Mouse (Mus musculus) hindbrain, postnatal 0 days (tissue): ENCODE results near the gene Gm39566. TPM values are rescaled to one million over a fixed set of nuclear protein-coding genes. Genes with fewer than 3 reads are reported as not detected.
"Not testable (repeated sequence)": the region's sequence is repeated elsewhere in the genome, so short reads cannot be mapped to it uniquely, and the experiment has no call there.

ENCODE experiments used
- ATAC-seq: fragments of 200-750 bp; cut with Nextera tagmentation; 2 replicates; pipeline ENCODE4 v1.8.0; 2017; ENCODE audit warnings: mild to moderate bottlenecking, moderate TSS enrichment, moderate library complexity
- DNase-seq: peaks from one replicate; pipeline ENCODE4 v3.0.0-alpha.2; 2015; ENCODE audit warnings: low spot score
- H3K27ac ChIP-seq: fragments of 300-500 bp; sonication (generic); 2 replicates; pipeline ENCODE4 v1.5.1; 2014; ENCODE audit warnings: mild to moderate bottlenecking
- H3K27me3 ChIP-seq: fragments of 300-500 bp; sonication (generic); 2 replicates; pipeline ENCODE4 v1.6.1; 2014; ENCODE audit warnings: low read length, mixed read lengths; ENCODE audit not compliant: insufficient read depth
- H3K36me3 ChIP-seq: fragments of 300-500 bp; sonication (generic); 2 replicates; pipeline ENCODE4 v1.6.1; 2014; ENCODE audit warnings: low read length, mixed read lengths; ENCODE audit not compliant: insufficient read depth
- H3K4me1 ChIP-seq: fragments of 300-500 bp; sonication (generic); 2 replicates; pipeline ENCODE4 v1.6.1; 2014; ENCODE audit warnings: antibody characterized with exemption, low read length, mixed read lengths; ENCODE audit not compliant: insufficient read depth
- H3K4me2 ChIP-seq: fragments of 300-500 bp; sonication (generic); 2 replicates; pipeline ENCODE4 v1.6.1; 2014; ENCODE audit warnings: low read depth, mild to moderate bottlenecking, low read length, moderate library complexity, mixed read lengths
- H3K4me3 ChIP-seq: fragments of 300-500 bp; sonication (generic); 2 replicates; pipeline ENCODE4 v1.5.1; 2014; ENCODE audit warnings: low read length
- H3K9ac ChIP-seq: fragments of 300-500 bp; sonication (generic); replicated peaks from 2 replicates; pipeline ENCODE4 v1.6.1; 2014; ENCODE audit warnings: mild to moderate bottlenecking, low read length, moderate library complexity, mixed read lengths
- H3K9me3 ChIP-seq: fragments of 300-500 bp; sonication (generic); 2 replicates; pipeline ENCODE4 v1.6.1; 2016; ENCODE audit warnings: low read length, mixed read lengths
- CTCF ChIP-seq: IDR thresholded peaks from 2 replicates; pipeline ENCODE4 v1.5.1; 2016; ENCODE audit warnings: antibody characterized with exemption, control low read depth, low read depth
- WGBS: fragments of 180-500 bp; shearing (Covaris S2); extraction: QIAGEN DNeasy Blood & Tissue Kit; methylation state at CpG from one replicate; pipeline ENCODE4 v1.1.7; 2014; 5-methylcytosine and 5-hydroxymethylcytosine counted together
- polyA plus RNA-seq: library from polyadenylated mRNA; unstranded; fragments of >200 nt; fragmentation: Nextera tagmentation; extraction: Ambion mirVana; gene quantifications from 2 replicates; pipeline ENCODE4 v1.2.1, GENCODE M21; 2015
- total RNA-seq: library from RNA; depleted of rRNA; stranded (reverse); fragments of >200 nt; gene quantifications from 2 replicates; pipeline ENCODE4 v1.2.3, GENCODE M21; 2014; rRNA removed

Gene Gm39566
- total RNA-seq (not detected in 2 replicates), polyA plus RNA-seq (not detected in 2 replicates)

DNA sequence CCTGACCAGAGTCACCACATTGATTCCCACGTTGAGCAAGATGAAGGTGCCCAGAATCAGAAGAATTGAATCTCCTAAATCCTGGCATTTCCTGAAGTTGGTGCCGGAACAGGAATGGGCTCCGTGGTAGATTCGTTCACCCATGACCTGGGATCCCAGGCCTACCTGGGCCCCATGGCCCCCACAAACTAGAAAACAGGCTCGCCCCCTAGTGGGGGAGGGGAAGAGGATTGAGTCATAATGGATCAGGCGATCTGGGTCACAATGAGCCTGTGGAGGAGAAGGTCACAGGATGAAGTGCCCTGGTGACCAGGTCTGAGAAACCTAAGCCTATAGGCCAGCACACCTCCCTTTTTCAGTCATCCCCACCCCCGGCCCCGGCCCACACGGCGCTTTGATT is at the start of gene Gm39566:
Gm39566 (minus strand) TSS at position 144 of the 400 bp plus-strand sequence.
- no peak for TF ChIP-seq CTCF
- Histone ChIP-seq H3K4me1 (no peaks in the 10 kb centered on the region), H3K4me3 (no peak within 1 kb of the TSS), H3K36me3 (no peaks in the 10 kb centered on the region), H3K9ac (no peak within 1 kb of the TSS), H3K9me3 (no peaks in the 10 kb centered on the region), H3K27me3 (no peaks in the 10 kb centered on the region), H3K4me2 (no peak within 1 kb of the TSS), H3K27ac (no peak within 1 kb of the TSS)
- WGBS, result 63% methylated on average over 10 of the region's 10 CpGs
- ATAC-seq, result no peak
- DNase-seq, result no peak

DNA sequence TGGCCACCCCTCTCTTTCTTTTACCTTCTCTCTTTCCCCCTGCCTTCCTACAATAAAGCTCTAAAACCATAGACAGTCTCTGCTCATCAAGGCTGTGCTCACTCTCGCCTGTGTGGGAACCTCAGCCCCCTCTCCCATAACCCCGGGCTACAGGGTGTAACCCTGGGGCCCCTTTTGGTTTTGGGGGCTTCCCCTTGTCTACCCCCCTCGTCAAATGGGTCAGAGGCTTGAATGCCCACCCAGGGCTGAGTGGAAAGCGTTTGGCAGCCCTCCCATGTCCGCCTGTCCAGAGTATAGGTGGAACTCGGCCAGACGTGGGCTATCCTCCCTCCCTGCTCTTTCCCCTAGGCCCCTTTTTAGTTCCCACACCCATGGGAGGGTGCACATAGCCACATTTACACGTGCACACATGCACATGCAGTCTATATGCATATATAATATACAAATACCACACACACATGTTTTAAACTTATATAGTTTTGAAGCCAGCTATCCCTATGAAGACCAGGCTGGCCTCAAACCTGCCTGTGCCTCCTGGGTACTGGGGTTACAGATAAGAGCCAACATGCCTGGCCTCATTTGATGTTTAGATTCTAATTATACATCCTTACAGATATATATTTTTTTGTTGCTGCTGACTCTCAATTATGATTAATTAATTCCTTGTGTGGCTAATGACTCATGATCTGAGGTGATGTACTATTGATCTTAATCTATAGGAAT is 49.2 kb upstream of the Gm39566 start:
- DNase-seq, result no peak
- no peaks in the 10 kb centered on the region for H3K4me1 ChIP-seq
- TF ChIP-seq CTCF, result no peak
- 44% methylated on average over 8 of the region's 8 CpGs for WGBS
- H3K27ac ChIP-seq, result no peak overlapping the region
- no peak overlapping the region for H3K4me3 ChIP-seq
- no peak for ATAC-seq
- H3K4me2 ChIP-seq, result no peak overlapping the region
- H3K9me3 ChIP-seq, result no peaks in the 10 kb centered on the region
- no peaks in the 10 kb centered on the region for H3K36me3 ChIP-seq
- no peak overlapping the region for H3K9ac ChIP-seq
- 0 out of 2 replicates have a peak, but pooled peaks cover under 1% of the 10 kb centered on the region for H3K27me3 ChIP-seq

DNA sequence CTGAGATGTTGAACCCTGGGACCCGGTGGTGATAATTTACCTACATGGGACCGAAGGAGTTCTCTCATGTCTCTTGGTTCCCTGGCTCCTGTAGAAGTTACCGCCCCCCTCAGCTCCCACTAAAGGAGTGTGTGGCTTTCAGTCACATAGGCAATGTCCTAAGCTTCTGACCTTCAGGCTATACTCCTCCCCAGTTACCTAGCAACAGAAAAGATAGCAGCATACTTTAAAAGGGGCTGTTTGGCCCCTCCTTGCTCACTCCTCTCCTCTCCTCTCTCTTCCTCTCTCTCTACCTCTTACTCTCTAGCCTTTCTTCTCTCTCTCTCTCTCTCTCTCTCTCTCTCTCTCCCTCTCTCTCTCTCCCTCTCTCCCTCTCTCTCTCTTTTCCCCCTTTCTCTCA is 48.6 kb upstream of the Gm39566 start:
- H3K4me1 ChIP-seq, H3K36me3 ChIP-seq, DNase-seq, H3K9me3 ChIP-seq, H3K9ac ChIP-seq, ATAC-seq, H3K27ac ChIP-seq, H3K27me3 ChIP-seq, H3K4me3 ChIP-seq, H3K4me2 ChIP-seq: not testable (repeated sequence)
- 78% methylated on average over 3 of the region's 3 CpGs for WGBS

DNA sequence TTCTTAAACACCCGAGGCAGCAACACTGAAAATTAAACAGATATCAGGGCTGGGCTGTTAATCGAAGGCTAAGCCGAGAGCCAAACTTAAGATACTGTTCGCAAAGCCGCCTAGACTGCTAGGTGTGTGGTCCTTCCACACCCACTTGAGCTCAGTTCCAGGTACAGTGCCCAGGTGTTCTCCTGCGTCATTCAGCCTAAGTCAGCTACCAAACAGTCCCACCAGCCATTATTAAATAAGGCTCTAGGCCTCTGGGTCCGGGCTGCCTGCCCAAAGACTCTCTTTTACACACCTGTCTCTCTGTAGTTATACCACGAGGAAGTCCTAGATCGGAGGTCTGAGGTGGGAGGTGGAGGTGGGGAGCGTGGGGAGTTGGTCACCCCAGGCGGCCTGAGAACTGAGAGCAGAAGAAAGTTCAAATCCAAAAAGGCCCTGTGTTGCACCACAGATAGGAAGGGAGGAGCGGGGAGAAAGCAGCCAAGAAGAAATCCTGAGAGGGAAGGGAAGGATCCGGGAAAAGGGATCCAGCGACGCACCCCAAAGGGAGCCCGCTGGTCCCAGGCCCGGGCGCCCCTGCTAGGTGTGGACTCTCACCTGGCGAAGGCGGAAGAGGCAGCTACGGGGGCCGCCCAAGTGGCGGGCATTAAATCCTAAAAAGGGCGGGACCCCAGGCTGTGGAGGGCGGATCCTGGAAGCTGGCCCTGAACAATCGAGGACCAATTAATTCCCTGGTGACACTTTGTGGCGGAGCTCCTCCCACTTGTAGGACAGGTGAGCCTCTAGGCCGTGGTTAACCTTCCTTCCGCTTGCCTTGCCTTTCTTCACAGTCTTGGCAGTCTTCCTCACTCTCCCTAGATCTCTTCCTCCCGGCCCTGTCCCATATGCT is 43.3 kb upstream of the Gm39566 start, which contains the start of gene Tnk1:
Tnk1 (minus strand) TSS at position 618 of the 886 bp plus-strand sequence.
- WGBS, result 24% methylated on average over 30 of the region's 30 CpGs
- Histone ChIP-seq H3K27me3 (0 out of 2 replicates have a peak, but pooled peaks cover 8% of the 10 kb centered on the region), H3K9ac (no peak within 1 kb of the TSS), H3K4me3 (no peak within 1 kb of the TSS), H3K4me1 (no peaks in the 10 kb centered on the region), H3K4me2 (no peak within 1 kb of the TSS), H3K9me3 (no peaks in the 10 kb centered on the region), H3K36me3 (no peaks in the 10 kb centered on the region), H3K27ac (no peak within 1 kb of the TSS)
- DNase-seq (no peak), ATAC-seq (no peak)
- TF ChIP-seq CTCF, result no peak

DNA sequence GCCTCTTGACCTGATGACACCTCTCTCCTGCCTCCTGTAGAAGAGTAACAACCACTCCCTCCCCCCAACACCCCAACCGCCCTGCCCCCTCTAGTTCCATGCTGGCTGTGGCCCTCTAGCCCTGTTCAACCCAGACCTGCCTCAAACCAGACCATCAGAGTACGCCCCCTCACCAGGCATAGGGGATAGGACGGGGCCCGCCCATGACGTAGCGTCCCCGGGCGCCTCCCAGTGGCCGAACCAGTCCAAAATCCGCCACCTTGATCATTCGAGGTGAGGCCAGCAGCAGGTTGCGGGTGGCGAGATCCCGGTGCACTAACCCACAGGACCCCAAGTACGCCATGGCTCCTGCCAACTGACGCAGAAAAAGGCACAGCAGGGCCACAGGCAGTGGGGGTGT is 40.2 kb upstream of the Gm39566 start:
- H3K36me3 ChIP-seq, result peaks cover 10% of the 10 kb centered on the region
- no peak overlapping the region for H3K9ac ChIP-seq
- no peaks in the 10 kb centered on the region for H3K4me1 ChIP-seq
- WGBS, result 20% methylated on average over 16 of the region's 16 CpGs
- no peak overlapping the region for H3K4me3 ChIP-seq
- no peaks in the 10 kb centered on the region for H3K9me3 ChIP-seq
- ATAC-seq (peak; percentile 61), DNase-seq (peak; percentile 46)
- H3K27ac ChIP-seq, result no peak overlapping the region
- TF ChIP-seq CTCF, result peak; percentile 61
- no peak overlapping the region for H3K4me2 ChIP-seq
- 0 out of 2 replicates have a peak, but pooled peaks cover 8% of the 10 kb centered on the region for H3K27me3 ChIP-seq

DNA sequence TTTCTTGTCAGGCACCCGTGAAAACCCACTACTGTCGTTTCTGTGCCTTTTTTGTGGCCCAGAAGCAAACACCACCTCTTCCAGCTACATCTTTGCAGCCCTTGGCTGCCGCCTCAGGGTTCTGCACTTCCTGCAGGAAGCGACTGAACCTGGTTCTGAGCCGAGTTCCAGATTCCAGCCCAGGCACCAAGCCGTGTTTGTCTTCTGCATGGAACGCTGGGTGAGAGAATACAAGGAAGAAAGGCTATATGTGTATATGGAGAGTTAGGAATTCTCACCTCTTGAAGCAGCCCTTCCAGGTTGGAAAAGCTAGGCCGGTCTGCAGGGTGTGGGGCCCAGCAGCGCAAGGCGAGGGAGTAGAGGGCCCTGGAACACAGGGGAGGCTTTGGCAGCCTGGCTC is 39.6 kb upstream of the Gm39566 start:
- no peak for DNase-seq
- 86% methylated on average over 10 of the region's 10 CpGs for WGBS
- Histone ChIP-seq H3K4me1 (no peaks in the 10 kb centered on the region), H3K27me3 (0 out of 2 replicates have a peak, but pooled peaks cover 8% of the 10 kb centered on the region), H3K4me3 (no peak overlapping the region), H3K9ac (no peak overlapping the region), H3K27ac (no peak overlapping the region), H3K4me2 (no peak overlapping the region), H3K36me3 (peaks cover 17% of the 10 kb centered on the region), H3K9me3 (no peaks in the 10 kb centered on the region)
- no peak for TF ChIP-seq CTCF
- no peak for ATAC-seq
